Mouse (Mus musculus) testis, adult 2 months (tissue): Measurements from ENCODE around the gene Ikbke.

ENCODE experiments used
- CTCF ChIP-seq: fragments of 200-500 bp; IDR thresholded peaks from 2 replicates; pipeline ENCODE4 v1.5.1; 2012; ENCODE audit warnings: low read depth, mild to moderate bottlenecking, inconsistent platforms, low read length, moderate library complexity; ENCODE audit not compliant: control insufficient read depth, insufficient read depth, insufficient replicate concordance
- POLR2A ChIP-seq: fragments of 200-500 bp; IDR thresholded peaks from 2 replicates; pipeline ENCODE4 v1.6.1; 2012; ENCODE audit warnings: low read depth, mild to moderate bottlenecking, inconsistent platforms, low read length, moderate library complexity; ENCODE audit not compliant: control insufficient read depth

DNA sequence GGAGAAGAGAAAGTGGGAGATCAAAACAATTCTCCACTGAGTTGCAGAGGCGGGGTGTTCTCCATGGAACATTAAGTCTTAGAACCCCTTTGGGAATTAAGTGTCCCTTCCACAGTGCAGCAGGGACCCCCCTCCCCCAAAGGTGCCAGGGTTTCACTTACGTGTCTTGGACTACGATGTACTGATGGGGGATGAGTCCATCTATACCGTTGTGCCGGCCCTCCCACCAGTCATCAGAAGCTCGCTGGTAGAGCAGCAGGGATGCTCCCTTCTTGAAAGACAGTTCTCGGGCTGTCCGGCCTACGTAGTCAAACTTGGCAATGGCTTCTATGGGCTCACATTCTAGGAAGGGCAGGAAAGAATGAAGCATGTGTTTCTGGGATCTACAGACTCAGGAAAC is 18.8 kb upstream of the Ikbke start:
- TF ChIP-seq CTCF (no peak), POLR2A (no peak)
